Mouse (Mus musculus): ENCODE results near the gene Chrng.

Gene Chrng

DNA sequence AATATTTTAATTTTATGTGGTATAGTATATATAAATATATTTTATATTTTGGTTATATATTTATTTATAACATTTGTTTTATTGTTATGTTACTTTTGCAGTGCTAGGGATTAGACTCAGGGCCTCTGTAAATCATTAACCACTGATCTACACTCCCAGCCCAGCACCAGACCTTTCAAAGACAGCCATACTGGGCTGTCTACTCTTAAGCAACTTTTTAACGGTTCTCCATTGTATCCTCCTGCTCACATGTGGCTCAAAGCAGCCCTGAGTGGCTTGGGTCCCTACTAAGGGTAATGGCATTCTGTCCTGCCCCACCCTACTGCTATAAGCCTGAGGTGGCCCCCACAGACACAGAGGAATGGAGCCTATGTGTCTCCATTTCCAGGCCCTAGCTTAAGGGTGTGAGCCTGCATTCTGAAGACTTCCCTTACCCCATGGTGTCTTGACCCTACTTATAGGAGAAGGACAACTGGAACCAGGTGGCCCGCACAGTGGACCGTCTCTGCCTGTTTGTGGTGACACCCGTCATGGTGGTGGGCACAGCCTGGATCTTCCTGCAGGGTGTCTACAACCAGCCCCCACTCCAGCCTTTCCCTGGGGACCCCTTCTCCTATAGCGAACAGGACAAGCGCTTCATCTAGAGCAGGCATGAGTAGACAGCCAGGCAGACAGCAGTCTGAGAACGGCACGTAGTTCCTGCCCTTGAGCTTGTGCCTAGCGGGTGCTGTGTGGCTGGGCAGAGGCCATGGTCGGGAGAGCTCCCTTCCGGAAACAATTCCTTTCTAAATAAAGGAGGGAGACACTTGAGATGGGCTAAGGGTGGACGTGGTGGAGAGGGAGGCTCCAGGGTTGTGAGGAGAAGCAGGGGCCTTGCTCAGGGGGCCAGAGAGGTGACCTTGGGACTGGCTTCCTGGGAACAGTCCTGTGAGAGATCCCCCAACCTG, 6.1 kb upstream of the Chrng start:
- no peak for DNase-seq (ENCODE audit: low read depth in 2 of 2, low spot score in 2 of 2)

DNA sequence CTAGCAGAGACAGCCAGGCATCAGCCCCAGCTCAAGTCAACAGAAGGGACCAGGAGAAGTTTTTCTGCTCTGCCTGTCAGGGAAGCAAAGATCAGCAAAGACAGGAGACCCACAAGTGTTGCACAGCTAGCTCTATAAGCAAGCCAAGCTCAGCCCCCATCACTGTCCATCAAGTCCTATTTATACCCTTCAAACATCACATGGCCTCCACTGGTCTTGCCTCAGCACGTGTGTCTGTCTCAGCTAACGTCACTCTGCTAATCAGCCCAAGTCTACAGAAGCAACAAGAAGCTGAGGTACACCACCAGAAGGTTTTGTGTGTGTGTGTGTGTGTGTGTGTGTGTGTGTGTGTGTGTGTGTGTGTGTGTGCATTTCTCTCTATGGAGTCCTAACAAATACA, 3.6 kb upstream of the Chrng start:
- DNase-seq (ENCODE audit: low read depth in 2 of 2, low spot score in 2 of 2) = no peak

DNA sequence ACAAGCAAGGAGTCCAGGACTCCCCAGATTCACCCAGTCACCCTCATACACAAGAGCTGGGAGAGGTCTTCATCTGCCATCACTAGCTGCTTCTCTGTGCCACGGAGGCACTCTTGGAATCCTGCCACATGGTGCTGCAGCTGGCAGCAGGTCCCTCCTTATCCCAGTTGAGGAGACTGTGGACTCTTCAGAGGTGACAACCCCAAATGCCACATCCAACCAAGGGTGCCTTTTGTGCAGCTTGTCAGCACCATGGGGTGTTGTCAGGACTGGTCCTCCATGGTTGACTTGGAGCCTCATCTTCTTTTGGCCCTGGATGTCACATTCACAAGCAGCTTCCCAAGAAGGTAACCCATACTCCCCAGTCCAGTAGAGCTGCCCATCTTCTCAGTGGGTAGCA, 2.6 kb upstream of the Chrng start:
- DNase-seq (ENCODE audit: low read depth in 2 of 2, low spot score in 2 of 2) = no peak

DNA sequence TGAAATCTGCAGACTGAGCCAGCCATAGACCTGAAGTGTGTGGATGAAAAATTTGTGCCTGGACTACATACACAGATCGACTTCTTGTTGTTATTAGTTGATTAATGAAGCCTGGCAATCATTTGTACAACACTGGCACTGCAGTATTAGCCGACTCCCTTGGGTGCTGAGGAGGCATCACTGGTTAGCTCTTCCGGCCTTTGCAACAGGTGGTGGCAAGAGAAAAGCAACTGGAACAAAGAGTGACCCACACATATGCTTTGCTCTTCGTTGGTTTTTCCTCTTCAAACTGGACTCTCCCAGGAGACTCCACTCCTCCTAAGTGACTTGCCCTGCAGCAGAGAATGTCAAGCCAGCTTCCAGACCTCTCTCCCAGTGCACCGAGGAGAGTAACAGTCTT, 678 bp upstream of the Chrng start:
- no peak for DNase-seq (ENCODE audit: low read depth in 2 of 2, low spot score in 2 of 2)

DNA sequence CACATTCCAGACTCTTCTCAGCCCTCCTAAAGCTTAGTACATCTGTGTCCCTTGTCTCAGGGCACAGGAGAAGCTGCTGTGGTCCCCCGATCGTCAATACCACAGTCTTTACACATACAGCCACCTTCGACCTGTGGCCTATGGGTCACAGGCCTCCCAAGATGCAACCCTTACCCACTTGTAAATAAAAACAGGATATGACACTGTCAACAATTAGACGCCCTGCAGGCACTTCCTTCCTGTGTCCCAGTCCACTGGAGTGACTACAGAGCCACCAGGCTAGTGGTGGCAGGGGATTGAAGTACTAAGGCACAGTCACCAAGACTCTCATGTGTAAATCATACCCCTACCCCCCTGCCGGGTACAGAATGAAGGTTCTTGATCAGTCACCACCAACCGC, 581 bp downstream of the Chrng start:
- no peak for DNase-seq (ENCODE audit: low read depth in 2 of 2, low spot score in 2 of 2)

DNA sequence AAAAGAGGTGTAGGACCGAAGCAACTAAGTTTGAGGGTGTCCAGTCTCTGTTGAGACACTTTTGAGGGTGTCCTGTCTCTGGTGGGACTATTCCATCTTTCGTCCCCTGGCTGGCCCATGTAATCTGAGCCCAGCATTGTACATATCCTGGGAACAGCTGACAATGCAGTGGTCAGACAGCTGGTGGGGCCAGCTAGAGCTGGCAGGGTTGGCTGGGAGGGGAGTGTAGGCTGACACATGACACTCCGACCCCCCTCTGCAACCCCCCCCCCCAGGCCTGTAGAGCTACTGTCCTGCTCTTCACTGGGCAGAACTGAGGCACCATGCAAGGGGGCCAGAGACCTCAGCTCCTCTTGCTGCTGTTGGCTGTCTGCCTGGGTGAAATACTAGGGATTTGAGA, 1.0 kb downstream of the Chrng start:
- DNase-seq (ENCODE audit: low read depth in 2 of 2, low spot score in 2 of 2) = no peak

DNA sequence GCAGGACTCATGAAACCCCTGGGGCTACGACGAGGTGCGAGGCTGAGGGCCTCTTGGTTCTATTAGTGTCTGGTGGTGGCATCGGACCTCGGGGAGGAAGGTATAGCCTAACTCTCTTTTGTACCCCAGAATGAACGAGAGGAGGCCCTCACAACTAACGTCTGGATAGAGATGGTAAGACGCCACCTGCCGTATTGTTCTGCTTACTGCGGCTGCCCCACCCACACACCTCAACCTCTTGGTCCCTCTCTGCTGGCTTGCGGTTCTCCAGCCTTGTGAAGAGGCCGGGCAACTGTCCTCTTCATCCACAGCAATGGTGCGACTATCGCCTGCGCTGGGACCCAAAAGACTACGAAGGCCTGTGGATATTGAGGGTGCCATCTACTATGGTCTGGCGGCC, 1.9 kb downstream of the Chrng start:
- DNase-seq (ENCODE audit: low read depth in 2 of 2, low spot score in 2 of 2) = no peak

DNA sequence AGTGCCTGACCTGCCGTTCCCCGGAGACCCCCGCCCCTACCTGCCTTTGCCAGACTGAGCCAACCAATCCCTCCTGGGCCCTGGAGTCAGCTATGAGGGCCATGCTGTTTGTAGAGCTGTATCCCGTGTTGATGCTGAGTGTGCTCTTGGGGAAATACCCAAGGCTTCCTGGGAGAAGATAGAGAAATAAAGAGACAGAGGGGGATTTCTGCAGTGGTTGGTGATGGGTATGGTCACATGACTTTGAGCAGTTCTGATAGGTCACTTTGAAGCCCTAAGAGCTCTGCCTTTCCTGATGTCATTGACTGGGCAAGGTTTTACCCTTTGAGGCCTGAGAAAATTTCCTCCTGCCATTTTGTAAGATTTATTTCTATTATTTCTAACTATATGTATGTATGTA, 7.0 kb downstream of the Chrng start:
- DNase-seq (ENCODE audit: low read depth in 2 of 2, low spot score in 2 of 2) = no peak

DNA sequence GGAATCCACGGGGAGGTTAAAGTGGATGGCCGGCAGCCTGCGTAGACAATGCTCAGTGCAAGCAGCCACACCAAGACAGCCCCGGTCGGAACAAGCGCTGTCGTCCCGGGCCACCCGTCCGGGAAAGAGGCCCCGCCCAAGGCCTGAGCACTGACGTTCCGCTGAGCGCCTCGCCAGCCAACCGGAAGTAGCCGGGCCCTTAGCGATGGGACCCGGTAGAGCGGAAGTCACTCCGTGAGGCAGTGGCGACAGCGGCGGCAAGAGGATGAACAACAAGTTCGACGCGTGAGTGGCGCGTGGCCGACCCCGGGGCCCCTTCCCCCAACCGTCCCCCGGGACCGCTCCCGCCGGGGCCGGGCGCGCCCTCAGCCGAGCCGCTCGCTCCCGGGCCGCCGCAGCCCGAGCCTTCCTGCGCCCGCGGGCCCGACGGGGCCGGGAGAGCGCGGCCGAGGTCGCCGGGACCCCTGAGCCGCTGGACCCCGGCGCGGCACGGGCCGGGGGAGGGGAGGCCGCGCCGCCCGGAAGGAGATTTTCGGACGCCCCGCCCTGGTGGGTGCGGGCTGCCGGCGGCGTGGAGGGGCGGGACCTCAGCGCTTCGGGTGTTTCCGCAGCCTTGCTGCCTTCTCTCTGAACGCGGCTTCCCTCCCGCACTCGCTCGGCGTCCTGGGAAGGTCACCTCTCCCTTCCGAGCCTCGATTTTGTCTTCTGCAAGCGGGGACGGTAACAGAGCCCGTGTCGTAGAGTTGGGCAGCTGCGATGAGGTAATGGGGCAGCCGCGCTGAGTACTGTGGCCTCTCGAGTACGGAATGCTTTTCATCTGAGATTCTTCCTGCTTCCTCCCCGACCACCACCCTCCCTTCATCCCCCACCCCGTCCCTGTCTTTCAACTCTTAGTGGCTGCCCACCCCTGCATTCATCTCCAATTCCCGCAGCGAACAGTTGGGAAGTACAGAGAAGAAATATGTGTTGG, 9.6 kb downstream of the Chrng start, which contains the start of gene Eif4e2:
Gene Eif4e2 (plus strand): TSS at position 180 of the 970 bp plus-strand sequence.
- peak; percentile 86 to 87 for DNase-seq (ENCODE audit: low read depth in 2 of 2, low spot score in 2 of 2)

DNA sequence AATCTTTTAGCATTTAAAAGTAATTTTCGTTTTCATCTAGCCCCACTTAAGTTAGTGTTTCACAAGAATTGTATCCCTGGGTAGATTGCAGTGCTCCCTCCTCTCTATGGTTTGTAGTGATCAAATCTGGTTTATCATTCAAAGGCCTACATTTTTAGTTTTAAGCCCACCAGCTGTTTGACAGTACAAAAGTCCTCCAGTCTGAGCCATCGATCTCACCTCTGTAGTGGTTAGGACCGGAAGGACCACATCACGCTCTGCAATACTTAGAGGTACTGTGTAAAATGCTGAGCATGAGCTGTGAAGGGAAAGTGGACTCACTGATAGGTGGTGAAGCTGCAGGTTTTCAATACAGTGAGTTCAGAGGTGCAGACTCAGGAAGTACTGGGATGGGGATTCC, 10.3 kb downstream of the Chrng start:
- peak in 1 of 2 experiments; percentile 25 for DNase-seq (ENCODE audit: low read depth in 2 of 2, low spot score in 2 of 2)

DNA sequence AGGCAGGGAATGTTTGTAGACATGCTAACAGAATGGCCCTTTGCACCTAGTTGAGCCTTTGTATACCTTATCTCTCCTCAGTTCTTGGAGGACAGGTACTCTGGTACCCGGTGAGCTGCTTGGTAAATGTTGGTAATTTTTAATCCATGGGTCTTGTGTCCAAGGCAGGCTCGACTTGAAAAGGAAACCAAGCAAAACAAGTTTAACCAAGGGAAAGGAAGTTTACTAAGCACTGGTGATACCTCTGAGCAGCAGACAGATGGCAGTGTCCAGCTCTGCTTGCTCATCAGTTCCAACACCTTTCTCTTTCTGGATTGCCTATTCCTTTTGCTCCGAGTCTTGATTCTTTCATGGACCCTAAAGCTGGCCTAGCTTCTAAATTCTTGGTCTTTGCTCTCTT, 13.5 kb downstream of the Chrng start:
- DNase-seq (ENCODE audit: low read depth in 2 of 2, low spot score in 2 of 2) = no peak

DNA sequence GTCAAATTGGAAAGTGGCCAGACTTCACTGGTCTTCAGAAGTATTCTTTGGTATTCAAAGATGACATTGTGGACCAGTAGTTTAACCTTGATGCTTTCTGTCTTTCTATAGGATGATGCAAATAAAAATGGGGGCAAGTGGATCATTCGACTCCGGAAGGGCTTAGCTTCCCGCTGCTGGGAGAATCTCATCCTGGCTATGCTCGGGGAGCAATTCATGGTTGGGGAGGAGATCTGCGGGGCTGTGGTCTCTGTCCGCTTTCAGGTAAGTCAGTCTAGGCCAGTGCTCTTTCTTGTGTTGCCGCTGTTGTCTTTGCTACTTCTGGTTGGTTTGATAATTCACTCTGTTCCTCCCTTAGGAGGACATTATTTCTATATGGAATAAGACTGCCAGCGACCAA, 21.3 kb downstream of the Chrng start:
- no peak for DNase-seq (ENCODE audit: low read depth in 2 of 2, low spot score in 2 of 2)

DNA sequence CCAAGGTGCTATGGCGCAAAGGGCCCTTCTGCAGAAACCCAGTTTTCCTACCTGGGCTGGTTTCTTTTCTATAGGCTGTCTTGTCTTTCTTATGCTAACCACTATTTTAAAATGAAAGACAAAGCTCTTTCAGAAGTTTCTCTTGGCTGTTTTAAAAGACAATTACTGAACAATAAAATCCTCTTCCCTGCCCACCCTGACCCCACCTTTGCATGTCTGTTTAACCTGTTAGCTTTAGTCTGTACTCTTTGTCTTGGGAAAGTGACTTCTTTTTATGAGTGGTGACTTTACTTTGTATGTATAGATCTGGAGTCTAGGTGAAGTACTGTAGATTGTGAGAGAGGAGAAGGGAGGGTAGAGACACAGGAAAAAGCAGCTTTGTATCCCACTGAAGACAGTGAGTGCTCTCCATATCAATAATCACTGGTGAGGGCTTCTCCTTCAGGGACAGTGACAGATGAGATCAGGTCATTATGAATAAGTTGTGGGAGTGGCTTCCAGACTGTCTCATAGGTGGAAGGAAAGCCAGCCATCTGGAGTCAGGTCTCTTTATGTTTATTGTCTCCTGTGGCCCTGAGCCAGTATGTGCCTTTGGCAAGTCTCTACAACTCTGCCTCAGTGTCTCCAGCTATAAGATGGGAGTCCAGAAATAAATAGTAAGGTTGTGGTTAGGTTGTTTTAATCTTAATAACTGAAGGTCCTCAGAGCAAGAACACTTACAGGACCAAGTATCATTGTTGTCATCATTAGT, 22.1 kb downstream of the Chrng start:
- DNase-seq (ENCODE audit: low read depth in 2 of 2, low spot score in 2 of 2) = no peak

DNA sequence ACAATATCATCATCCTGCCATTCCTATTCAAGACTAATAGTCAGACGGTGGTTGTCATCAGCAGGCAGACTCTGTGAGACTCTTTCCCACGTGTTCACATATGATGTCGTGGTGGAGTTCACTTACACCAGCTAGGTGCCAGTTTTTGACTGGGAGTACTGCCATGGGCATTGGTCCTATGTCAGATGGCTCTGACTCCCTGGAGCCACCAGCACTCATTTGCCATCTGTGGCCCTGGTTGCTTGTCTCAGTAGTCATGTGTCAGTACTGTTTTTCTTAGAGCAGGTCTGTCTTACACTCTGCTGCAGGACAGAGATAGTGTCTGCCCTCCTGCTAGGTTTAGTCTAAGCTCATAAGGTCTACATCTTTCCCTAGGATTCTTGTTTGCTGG, 22.7 kb downstream of the Chrng start:
- DNase-seq (ENCODE audit: low read depth in 2 of 2, low spot score in 2 of 2) = no peak

DNA sequence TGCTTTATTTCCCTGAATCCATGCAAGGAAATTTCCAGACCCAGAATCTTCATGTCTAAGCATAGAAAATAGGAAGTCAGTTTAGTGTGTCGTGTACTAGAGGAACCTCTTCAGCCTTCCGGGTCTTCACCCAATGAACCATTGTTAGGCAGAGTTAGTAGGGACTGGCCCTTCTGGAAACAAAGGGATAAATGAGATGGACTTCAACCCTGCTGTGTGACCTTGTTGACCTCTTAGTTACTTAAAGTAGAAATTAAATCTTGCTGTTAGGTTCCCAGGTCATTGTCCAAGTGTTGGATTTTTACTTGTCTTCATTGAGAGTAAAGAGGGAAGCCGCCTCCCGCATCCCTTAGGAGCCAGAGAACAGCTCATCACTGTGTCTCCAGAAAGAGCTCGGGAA, 26.1 kb downstream of the Chrng start:
- no peak for DNase-seq (ENCODE audit: low read depth in 2 of 2, low spot score in 2 of 2)

DNA sequence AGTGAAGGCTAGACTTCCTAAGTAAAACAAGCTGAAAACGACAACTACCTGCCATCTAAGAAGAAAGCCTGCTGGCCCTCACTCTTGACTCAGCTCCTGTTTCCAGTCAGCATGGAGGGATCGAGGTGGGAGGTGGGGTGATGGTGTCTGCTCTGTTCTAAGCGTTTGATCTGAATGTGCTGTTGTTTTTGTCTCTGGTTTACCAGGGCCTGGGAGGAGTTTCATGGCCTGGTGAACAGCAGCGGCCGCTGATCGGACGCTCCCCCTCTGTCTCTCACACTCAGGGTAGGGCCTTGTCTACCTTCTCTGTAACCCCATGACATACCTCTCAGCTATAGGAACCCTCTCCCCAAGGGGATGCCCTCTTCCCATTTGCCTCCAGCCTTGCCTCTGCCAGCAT, 27.7 kb downstream of the Chrng start:
- DNase-seq (ENCODE audit: low read depth in 2 of 2, low spot score in 2 of 2) = no peak

DNA sequence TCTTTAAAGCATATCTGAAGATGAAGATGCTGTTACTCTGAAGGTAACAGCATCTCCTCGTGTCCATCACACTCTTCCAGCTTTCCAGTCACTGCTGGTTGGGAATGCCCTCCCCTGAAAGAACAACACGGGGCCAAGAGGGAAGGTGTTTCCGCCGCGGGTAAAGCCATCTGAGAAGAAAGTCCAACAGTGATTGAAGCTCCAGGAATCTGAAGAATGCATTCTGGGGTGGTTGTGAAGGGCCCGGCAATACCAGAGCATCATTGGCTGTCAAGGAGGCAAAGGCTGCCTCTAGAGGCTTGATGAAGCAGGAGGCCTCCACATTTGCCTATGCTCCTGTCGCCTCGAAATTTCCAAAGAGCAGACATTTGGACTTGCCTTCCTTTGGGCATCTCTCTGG, 34.6 kb downstream of the Chrng start:
- no peak for DNase-seq (ENCODE audit: low read depth in 2 of 2, low spot score in 2 of 2)

DNA sequence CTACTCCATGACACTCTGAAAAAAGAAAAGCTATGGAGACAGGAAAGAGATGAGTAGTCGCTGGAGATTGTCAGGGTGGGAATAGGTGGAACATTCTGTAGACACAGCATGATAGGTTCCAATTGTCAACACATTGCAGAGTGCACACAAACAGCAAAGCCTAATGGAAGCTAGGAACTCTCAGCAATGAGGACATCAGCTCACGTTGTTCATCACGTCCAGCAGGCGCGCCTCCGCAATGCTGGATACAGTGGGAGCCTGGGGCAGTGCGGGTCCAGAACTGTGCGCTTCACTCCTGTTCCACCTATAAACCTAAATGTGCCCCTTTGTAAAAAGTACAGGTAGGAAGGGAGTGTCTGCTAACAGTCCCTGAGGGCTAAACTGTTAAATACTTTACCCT, 38.6 kb downstream of the Chrng start:
- no peak for DNase-seq (ENCODE audit: low read depth in 2 of 2, low spot score in 2 of 2)

DNA sequence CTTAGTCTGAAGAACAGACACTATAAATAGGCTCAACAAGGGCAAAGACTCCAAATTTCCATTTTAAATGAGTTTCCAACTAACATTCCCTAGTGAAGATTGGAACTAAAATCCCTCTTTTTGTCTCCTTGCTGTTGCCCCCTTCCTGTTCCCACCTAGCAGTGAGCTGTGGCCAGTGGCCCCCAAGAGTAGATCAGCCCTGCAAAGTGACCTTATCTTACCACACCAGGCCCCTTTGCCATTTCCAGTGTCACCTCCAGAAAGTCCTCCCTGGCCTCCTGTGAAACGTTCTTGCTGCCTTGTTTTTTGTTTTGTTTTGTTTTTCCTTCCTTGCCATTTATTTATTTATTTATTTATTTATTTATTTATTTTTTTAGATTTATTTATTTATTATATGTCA, 41.0 kb downstream of the Chrng start:
- DNase-seq (ENCODE audit: low read depth in 2 of 2, low spot score in 2 of 2) = no peak

DNA sequence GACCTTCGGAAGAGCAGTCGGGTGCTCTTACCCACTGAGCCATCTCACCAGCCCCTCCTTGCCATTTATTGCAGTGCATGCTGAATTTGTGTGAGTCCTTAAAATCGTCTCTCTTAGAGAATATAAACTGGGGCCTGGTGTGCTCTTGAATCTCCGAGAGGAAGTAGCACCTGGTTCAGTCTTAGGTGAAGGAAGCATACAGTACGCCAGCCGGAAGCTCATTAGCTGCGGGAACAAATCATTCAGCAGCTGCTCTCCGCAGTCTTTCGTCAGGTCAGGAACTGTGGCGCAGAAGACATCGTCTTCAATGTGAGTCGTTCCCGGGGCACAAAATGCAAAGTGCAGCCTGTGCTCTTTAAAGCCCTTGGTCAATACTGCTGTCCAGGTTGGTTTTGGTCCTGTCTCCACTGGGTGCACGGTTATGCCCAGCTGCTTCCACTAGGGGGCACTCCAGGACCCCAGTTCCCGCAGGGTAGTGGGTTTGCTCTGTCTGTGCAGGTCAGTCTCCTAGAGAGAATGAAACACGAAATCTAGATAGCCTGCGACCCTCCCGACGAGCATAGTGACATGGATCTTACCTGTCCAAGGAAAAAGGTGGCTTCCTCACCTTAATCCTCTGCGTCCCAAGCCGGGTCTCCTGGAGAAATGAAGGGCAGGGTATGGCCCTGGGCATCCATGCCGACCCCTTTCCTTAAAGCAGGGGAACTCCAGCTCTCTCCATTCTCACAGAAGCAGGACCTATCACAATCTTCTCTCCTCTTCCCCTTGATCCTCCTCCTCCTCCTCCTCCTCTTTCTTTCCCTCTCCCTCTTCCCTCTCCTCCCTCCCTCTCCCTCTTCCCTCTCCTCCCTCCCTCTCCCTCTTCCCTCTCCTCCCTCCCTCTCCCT, 41.7 kb downstream of the Chrng start:
- DNase-seq (ENCODE audit: low read depth in 2 of 2, low spot score in 2 of 2) = peak; percentile 59 to 69
